Mouse (Mus musculus) heart, embryonic 12.5 days (tissue): ENCODE results near the gene Gm5615. TPM values are rescaled to one million over a fixed set of nuclear protein-coding genes. Genes with fewer than 3 reads are reported as not detected.

Experiments
- ATAC-seq: fragments of 200-750 bp; cut with Nextera tagmentation; 2 replicates; pipeline ENCODE4 v1.8.0; 2017; ENCODE audit warnings: moderate TSS enrichment, moderate library complexity; ENCODE audit not compliant: insufficient number of reproducible peaks, low FRiP score
- H3K27ac ChIP-seq: fragments of 300-500 bp; sonication (generic); 2 replicates; pipeline ENCODE4 v1.5.1; 2016; ENCODE audit warnings: mild to moderate bottlenecking, moderate library complexity; ENCODE audit not compliant: poor library complexity, severe bottlenecking
- H3K27me3 ChIP-seq: fragments of 300-500 bp; sonication (generic); replicated peaks from 2 replicates; pipeline ENCODE4 v1.6.1; 2016; ENCODE audit warnings: mild to moderate bottlenecking, moderate library complexity
- H3K36me3 ChIP-seq: fragments of 300-500 bp; sonication (generic); 2 replicates; pipeline ENCODE4 v1.6.1; 2016; ENCODE audit warnings: mild to moderate bottlenecking, moderate library complexity
- H3K4me1 ChIP-seq: fragments of 300-500 bp; sonication (generic); replicated peaks from 2 replicates; pipeline ENCODE4 v1.6.1; 2016; ENCODE audit warnings: mild to moderate bottlenecking
- H3K4me2 ChIP-seq: fragments of 300-500 bp; sonication (generic); 2 replicates; pipeline ENCODE4 v1.6.1; 2016; ENCODE audit warnings: mild to moderate bottlenecking, moderate library complexity
- H3K4me3 ChIP-seq: fragments of 300-500 bp; sonication (generic); 2 replicates; pipeline ENCODE4 v1.5.1; 2016; ENCODE audit warnings: mild to moderate bottlenecking
- H3K9ac ChIP-seq: fragments of 300-500 bp; sonication (generic); 2 replicates; pipeline ENCODE4 v1.6.1; 2016; ENCODE audit warnings: mild to moderate bottlenecking, moderate library complexity
- H3K9me3 ChIP-seq: fragments of 300-500 bp; sonication (generic); replicated peaks from 2 replicates; pipeline ENCODE4 v1.6.1; 2016; ENCODE audit warnings: mild to moderate bottlenecking, moderate library complexity
- WGBS: fragments of 180-500 bp; shearing (Covaris S2); methylation state at CpG from one replicate; pipeline ENCODE4 v1.1.7; 2016; 5-methylcytosine and 5-hydroxymethylcytosine counted together
- polyA plus RNA-seq: library from polyadenylated mRNA; unstranded; fragments of >200 nt; fragmentation: Nextera tagmentation; extraction: Ambion mirVana; gene quantifications from 2 replicates; pipeline ENCODE4 v1.2.1, GENCODE M21; 2016

Gm5615 gene
- not detected in 2 replicates for polyA plus RNA-seq

DNA sequence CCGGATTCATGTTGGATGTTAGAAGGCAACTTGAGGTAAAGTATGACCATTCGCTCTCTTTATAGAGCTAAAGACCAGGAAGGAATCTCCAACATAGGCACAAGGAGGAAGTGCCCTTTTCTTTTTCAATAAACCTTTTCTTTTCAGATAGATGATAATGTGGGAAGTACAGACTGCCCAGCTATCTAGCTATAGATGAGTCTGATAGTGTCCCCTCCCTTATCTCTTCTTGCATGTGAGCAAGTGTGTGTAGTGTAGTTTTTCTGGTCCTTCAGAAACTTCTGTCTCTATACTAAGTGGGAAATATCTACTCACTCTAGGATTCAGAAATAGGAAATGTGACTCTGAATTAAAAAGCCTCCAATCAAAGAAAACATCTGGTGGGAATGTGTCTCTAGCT is at the start of gene Gm5615:
Gene Gm5615 (minus strand): TSS at position 101 of the 400 bp plus-strand sequence.
- H3K27me3 ChIP-seq: no peaks in the 10 kb centered on the region

DNA sequence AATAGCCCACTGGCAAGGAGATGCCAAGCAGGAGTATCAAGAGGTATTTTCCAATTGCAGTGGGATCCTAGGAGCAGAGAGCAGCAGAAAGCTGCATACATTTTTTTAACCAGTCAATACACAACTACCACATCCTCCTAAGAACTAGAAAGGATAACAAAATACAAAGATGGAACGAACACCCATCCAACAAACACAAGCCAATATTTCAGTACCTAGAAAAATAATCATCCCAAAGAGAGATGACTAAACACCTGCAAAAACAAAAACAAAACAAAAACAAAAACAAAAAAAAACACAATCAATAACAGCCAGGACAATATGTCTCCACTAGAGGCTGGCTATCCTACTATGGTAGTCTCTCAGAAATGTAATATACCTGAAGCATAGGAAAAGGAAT is 40.8 kb upstream of the Gm5615 start, which contains the start of gene Gm17689:
Gene Gm17689 (minus strand): TSS at position 101 of the 400 bp plus-strand sequence.
- Histone ChIP-seq H3K4me2 (no peak within 1 kb of the TSS), H3K9ac (no peak within 1 kb of the TSS), H3K4me1 (no peaks in the 10 kb centered on the region), H3K27me3 (no peaks in the 10 kb centered on the region), H3K9me3 (peaks cover 20% of the 10 kb centered on the region), H3K27ac (no peak within 1 kb of the TSS), H3K36me3 (no peaks in the 10 kb centered on the region), H3K4me3 (no peak within 1 kb of the TSS)
- no peak for ATAC-seq
- 68% methylated on average over 1 of the region's 1 CpGs for WGBS

More for the DNA sequence above, at the start of gene Gm5615:
- Histone ChIP-seq H3K27ac (no peak within 1 kb of the TSS), H3K9me3 (peaks cover 13% of the 10 kb centered on the region), H3K4me2 (no peak within 1 kb of the TSS), H3K4me3 (no peak within 1 kb of the TSS), H3K9ac (no peak within 1 kb of the TSS), H3K4me1 (no peaks in the 10 kb centered on the region), H3K36me3 (no peaks in the 10 kb centered on the region)
- 80% methylated on average over 2 of the region's 2 CpGs for WGBS
- no peak for ATAC-seq

DNA sequence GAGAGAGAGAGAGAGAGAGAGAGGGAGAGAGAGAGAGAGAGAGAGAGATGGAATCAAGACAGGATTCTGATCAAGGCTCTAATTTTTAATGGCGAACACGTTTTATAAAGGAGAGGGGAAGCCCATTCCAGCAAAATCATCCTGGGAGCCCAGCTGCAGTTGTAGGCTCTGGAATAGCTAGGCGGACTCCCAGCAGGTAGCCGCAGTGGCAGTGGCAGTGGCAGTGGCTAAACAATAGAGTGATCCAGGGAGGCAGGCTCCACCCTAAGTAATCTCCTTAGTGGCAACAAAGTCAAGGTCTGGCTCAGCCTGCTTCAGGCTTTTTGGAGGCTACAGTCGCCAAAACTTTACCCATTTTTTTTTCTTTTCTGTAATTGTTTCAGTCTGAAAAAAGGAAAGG is 37.6 kb downstream of the Gm5615 start:
- H3K36me3 ChIP-seq: no peaks in the 10 kb centered on the region
- 73% methylated on average over 5 of the region's 5 CpGs for WGBS
- H3K27me3 ChIP-seq: no peaks in the 10 kb centered on the region
- no peak overlapping the region for H3K9ac ChIP-seq
- H3K9me3 ChIP-seq: peaks cover 40% of the 10 kb centered on the region
- H3K4me2 ChIP-seq: no peak overlapping the region
- ATAC-seq: no peak
- H3K4me1 ChIP-seq: no peaks in the 10 kb centered on the region
- H3K27ac ChIP-seq: no peak overlapping the region
- no peak overlapping the region for H3K4me3 ChIP-seq

DNA sequence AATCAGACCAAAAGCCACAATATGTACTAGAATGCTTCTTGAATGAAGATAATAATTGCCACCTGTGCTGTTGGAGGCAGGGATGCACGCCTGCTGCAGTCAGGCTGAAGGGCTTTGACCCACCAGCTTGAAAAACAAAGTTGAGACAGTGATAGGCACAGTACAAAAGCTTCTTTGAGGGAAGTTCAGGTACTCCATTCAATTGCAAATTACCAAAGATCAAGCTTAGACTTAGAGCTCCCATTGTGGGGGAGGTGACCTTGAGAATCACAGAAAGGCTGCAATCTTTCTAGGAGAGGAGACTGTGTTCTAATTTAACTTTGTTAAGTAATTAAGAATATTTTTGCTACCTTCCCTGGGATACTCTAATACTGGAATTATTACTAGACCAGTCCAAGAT is 45.9 kb downstream of the Gm5615 start:
- H3K27me3 ChIP-seq: no peaks in the 10 kb centered on the region
- no peak for ATAC-seq
- no peak overlapping the region for H3K27ac ChIP-seq
- no peak overlapping the region for H3K9ac ChIP-seq
- WGBS: 48% methylated on average over 1 of the region's 1 CpGs
- H3K4me2 ChIP-seq: no peak overlapping the region
- peaks cover 24% of the 10 kb centered on the region for H3K9me3 ChIP-seq
- no peaks in the 10 kb centered on the region for H3K4me1 ChIP-seq
- H3K4me3 ChIP-seq: no peak overlapping the region
- no peaks in the 10 kb centered on the region for H3K36me3 ChIP-seq

DNA sequence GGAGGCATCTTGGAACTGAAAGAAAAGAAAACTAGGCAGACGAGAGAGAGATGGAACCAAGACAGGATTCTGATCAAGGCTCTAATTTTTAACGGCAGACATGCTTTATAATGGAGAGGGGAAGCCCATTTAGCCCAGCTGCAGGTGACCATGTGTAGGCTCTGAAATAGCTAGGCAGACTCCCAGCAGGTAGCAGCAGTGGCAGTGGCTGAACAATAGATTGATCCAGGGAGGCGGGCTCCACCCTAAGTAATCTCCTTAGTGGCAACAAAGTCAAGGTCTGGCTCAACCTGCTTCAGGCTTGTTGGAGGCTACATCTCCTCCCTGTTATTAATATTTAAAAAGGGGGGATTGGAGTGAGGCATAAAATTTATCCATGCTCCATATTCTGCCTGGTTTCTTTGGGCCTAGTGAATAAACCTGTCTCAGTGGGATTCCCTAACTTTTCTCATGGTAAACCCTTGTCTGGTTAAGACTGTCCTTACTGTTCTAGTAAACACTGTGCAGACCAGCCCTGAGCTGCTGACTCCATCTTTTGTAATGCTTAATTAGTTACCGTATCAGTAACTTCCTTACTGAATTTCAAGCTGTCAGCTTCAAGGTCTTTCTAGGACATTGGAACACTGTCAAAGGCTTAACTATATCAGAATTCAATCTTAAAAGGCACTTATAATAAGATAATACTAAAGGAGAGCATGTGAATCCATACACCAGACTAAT is 47.1 kb downstream of the Gm5615 start:
- no peak for ATAC-seq
- Histone ChIP-seq H3K4me3 (no peak overlapping the region), H3K4me2 (no peak overlapping the region), H3K36me3 (no peaks in the 10 kb centered on the region), H3K4me1 (no peaks in the 10 kb centered on the region), H3K27me3 (no peaks in the 10 kb centered on the region), H3K9ac (no peak overlapping the region), H3K27ac (no peak overlapping the region), H3K9me3 (peaks cover 21% of the 10 kb centered on the region)
- 78% methylated on average over 4 of the region's 4 CpGs for WGBS

Other genes with a start within 250 kb of the Gm5615 start
- not detected in 2 replicates for gene Gm7257, start 110.1 kb downstream of the Gm5615 start, polyA plus RNA-seq
- not detected in 2 replicates for gene Gm9513, start 66.3 kb downstream of the Gm5615 start, polyA plus RNA-seq
- gene Gm17689, start 40.7 kb upstream of the Gm5615 start, polyA plus RNA-seq: not detected in 2 replicates
- not detected in 2 replicates for gene A630095E13Rik, start 101.4 kb upstream of the Gm5615 start, polyA plus RNA-seq
- gene Acrv1, start 151.3 kb upstream of the Gm5615 start, polyA plus RNA-seq: not detected in 2 replicates
- gene Chek1, start 185.1 kb upstream of the Gm5615 start, polyA plus RNA-seq: 25.8 and 27.3 TPM in 2 replicates
- gene Stt3a, start 225.7 kb upstream of the Gm5615 start, polyA plus RNA-seq: 174 and 184 TPM in 2 replicates